Comparison of ENCODE assay signal across 11 mouse cellular contexts in genomic region chr11:3588036-3588672, GRCm38 (mm10).
"Had no signal": no experiment of that assay in that cellular context is flagged by ENCODE, and none has a peak within 500 bp of the region (broad histone marks: within the 10 kb centered on the region; RNA-seq: fewer than 3 reads in every experiment).

No protein-coding gene starts in this region.

- H3K9me3 ChIP-seq: midbrain, embryonic 12.5 days; neural tube, embryonic 12.5 days had no signal

- H3K36me3 ChIP-seq: midbrain, embryonic 10.5 days; midbrain, embryonic 12.5 days; neural tube, embryonic 12.5 days had no signal

- ATAC-seq: midbrain, embryonic 16.5 days had no signal

- H3K9ac ChIP-seq: liver, embryonic 14.5 days; lung, embryonic 14.5 days; midbrain, embryonic 12.5 days; neural tube, embryonic 12.5 days had no signal

- H3K27ac ChIP-seq: liver, embryonic 14.5 days; midbrain, embryonic 10.5 days; midbrain, embryonic 12.5 days; neural tube, embryonic 12.5 days had no signal

- H3K4me3 ChIP-seq: midbrain, embryonic 10.5 days; midbrain, embryonic 12.5 days; neural tube, embryonic 12.5 days had no signal

- H3K27me3 ChIP-seq: midbrain, embryonic 12.5 days; neural tube, embryonic 12.5 days had no signal

- DNase-seq: lung, embryonic 14.5 days; midbrain, embryonic 14.5 days; right cerebral cortex, postnatal 14 days; thymus, adult 18-20 months; thymus, postnatal 14 days; thymus, postnatal 36 days had no signal

- H3K4me1 ChIP-seq: midbrain, embryonic 10.5 days; midbrain, embryonic 12.5 days; neural tube, embryonic 12.5 days had no signal
